Mouse (Mus musculus) lung, embryonic 14.5 days (tissue): ENCODE measurements at regions not wholly inside any gene's neighbourhood (a gene's known extent, or its start where the extent isn't known, plus 50 kb on each side); places are given as distances from the start of the nearest gene placed in this dataset.
A peak's percentile ranks its signal among the peaks of the same experiment; 100 is the strongest.

Source experiments
- ATAC-seq: fragments of 200-750 bp; cut with Nextera tagmentation; 2 replicates; pipeline ENCODE4 v1.8.0; 2017; ENCODE audit warnings: mild to moderate bottlenecking, moderate TSS enrichment, moderate library complexity; ENCODE audit not compliant: insufficient read depth
- DNase-seq: peaks from one replicate; pipeline ENCODE4 v3.0.0-alpha.2; 2015
- H3K27ac ChIP-seq: fragments of 300-500 bp; sonication (generic); 2 replicates; pipeline ENCODE4 v1.5.1; 2014; ENCODE audit warnings: low read depth, mild to moderate bottlenecking, moderate library complexity
- H3K27me3 ChIP-seq: fragments of 300-500 bp; sonication (generic); 2 replicates; pipeline ENCODE4 v1.6.1; 2014; ENCODE audit warnings: low read length, control low read depth; ENCODE audit not compliant: insufficient read depth
- H3K36me3 ChIP-seq: fragments of 300-500 bp; sonication (generic); 2 replicates; pipeline ENCODE4 v1.6.1; 2014; ENCODE audit warnings: control low read depth; ENCODE audit not compliant: insufficient read depth
- H3K4me1 ChIP-seq: fragments of 300-500 bp; sonication (generic); 2 replicates; pipeline ENCODE4 v1.6.1; 2014; ENCODE audit warnings: antibody characterized with exemption, control low read depth; ENCODE audit not compliant: insufficient read depth
- H3K4me2 ChIP-seq: fragments of 300-500 bp; sonication (generic); 2 replicates; pipeline ENCODE4 v1.6.1; 2014; ENCODE audit warnings: mild to moderate bottlenecking
- H3K4me3 ChIP-seq: fragments of 300-500 bp; sonication (generic); 2 replicates; pipeline ENCODE4 v1.5.1; 2014; ENCODE audit warnings: low read depth, low read length
- H3K9ac ChIP-seq: fragments of 300-500 bp; sonication (generic); 2 replicates; pipeline ENCODE4 v1.6.1; 2014
- H3K9me3 ChIP-seq: fragments of 300-500 bp; sonication (generic); 2 replicates; pipeline ENCODE4 v1.6.1; 2016; ENCODE audit warnings: low read depth, low read length, control low read depth
- CTCF ChIP-seq: IDR thresholded peaks from 2 replicates; pipeline ENCODE4 v1.5.1; 2016; ENCODE audit warnings: antibody characterized with exemption, low read depth
- WGBS: fragments of 180-500 bp; shearing (Covaris S2); extraction: QIAGEN DNeasy Blood & Tissue Kit; methylation state at CpG from one replicate; pipeline ENCODE4 v1.1.7; 2014; 5-methylcytosine and 5-hydroxymethylcytosine counted together

GRCm38 (mm10) chr10:125108986-125109385 lies 280.3 kb downstream of the Slc16a7 start:
- H3K4me1 ChIP-seq = no peaks in the 10 kb centered on the region
- H3K27ac ChIP-seq = no peak overlapping the region
- H3K27me3 ChIP-seq = no peaks in the 10 kb centered on the region
- DNase-seq (no peak), ATAC-seq (no peak)
- H3K9ac ChIP-seq = no peak overlapping the region
- no peaks in the 10 kb centered on the region for H3K36me3 ChIP-seq
- H3K4me3 ChIP-seq = no peak overlapping the region
- TF ChIP-seq CTCF = no peak
- H3K4me2 ChIP-seq = no peak overlapping the region
- no peaks in the 10 kb centered on the region for H3K9me3 ChIP-seq
- WGBS = 71% methylated on average over 1 of the region's 1 CpGs

- Histone ChIP-seq H3K36me3 (no peaks in the 10 kb centered on the region), H3K4me2 (no peak overlapping the region), H3K27me3 (no peaks in the 10 kb centered on the region), H3K4me3 (no peak overlapping the region), H3K27ac (no peak overlapping the region), H3K9ac (no peak overlapping the region), H3K4me1 (no peaks in the 10 kb centered on the region), H3K9me3 (no peaks in the 10 kb centered on the region)
- 86% methylated on average over 2 of the region's 2 CpGs for whole genome bisulfite sequencing
- DNase-seq = no peak
- no peak for ATAC-seq
- no peak for TF ChIP-seq CTCF
Observed at GRCm38 (mm10) chr10:125084975-125085374, 304.3 kb downstream of the Slc16a7 start.

GRCm38 (mm10) chr10:125072401-125072800 lies 316.9 kb downstream of the Slc16a7 start:
- ATAC-seq (no peak), DNase-seq (no peak)
- H3K4me2 ChIP-seq = no peak overlapping the region
- H3K9me3 ChIP-seq = no peaks in the 10 kb centered on the region
- H3K36me3 ChIP-seq = no peaks in the 10 kb centered on the region
- no peak overlapping the region for H3K9ac ChIP-seq
- no peak overlapping the region for H3K27ac ChIP-seq
- TF ChIP-seq CTCF = no peak
- no peaks in the 10 kb centered on the region for H3K27me3 ChIP-seq
- H3K4me1 ChIP-seq = no peaks in the 10 kb centered on the region
- 73% methylated on average over 5 of the region's 5 CpGs for WGBS
- H3K4me3 ChIP-seq = no peak overlapping the region

- no peaks in the 10 kb centered on the region for H3K9me3 ChIP-seq
- H3K36me3 ChIP-seq = no peaks in the 10 kb centered on the region
- H3K27ac ChIP-seq = no peak overlapping the region
- no peak overlapping the region for H3K9ac ChIP-seq
- H3K4me3 ChIP-seq = no peak overlapping the region
- ATAC-seq (no peak), DNase-seq (no peak)
- 74% methylated on average over 4 of the region's 4 CpGs for WGBS
- no peaks in the 10 kb centered on the region for H3K4me1 ChIP-seq
- no peaks in the 10 kb centered on the region for H3K27me3 ChIP-seq
- no peak for TF ChIP-seq CTCF
- no peak overlapping the region for H3K4me2 ChIP-seq
Observed at GRCm38 (mm10) chr10:125070246-125070645, 319.0 kb downstream of the Slc16a7 start.

GRCm38 (mm10) chr10:125039290-125039689 lies 350.0 kb downstream of the Slc16a7 start:
- Histone ChIP-seq H3K9ac (no peak overlapping the region), H3K9me3 (no peaks in the 10 kb centered on the region), H3K4me1 (no peaks in the 10 kb centered on the region), H3K4me3 (no peak overlapping the region), H3K4me2 (no peak overlapping the region), H3K27ac (no peak overlapping the region), H3K36me3 (no peaks in the 10 kb centered on the region), H3K27me3 (no peaks in the 10 kb centered on the region)
- WGBS = 51% methylated on average over 3 of the region's 3 CpGs
- no peak for ATAC-seq
- no peak for TF ChIP-seq CTCF
- DNase-seq = no peak

- WGBS = 83% methylated on average over 7 of the region's 7 CpGs
- H3K27ac ChIP-seq = no peak overlapping the region
- DNase-seq (no peak), ATAC-seq (no peak)
- H3K27me3 ChIP-seq = no peaks in the 10 kb centered on the region
- no peaks in the 10 kb centered on the region for H3K36me3 ChIP-seq
- TF ChIP-seq CTCF = no peak
- H3K4me1 ChIP-seq = no peaks in the 10 kb centered on the region
- no peak overlapping the region for H3K4me2 ChIP-seq
- H3K9ac ChIP-seq = no peak overlapping the region
- no peaks in the 10 kb centered on the region for H3K9me3 ChIP-seq
- H3K4me3 ChIP-seq = no peak overlapping the region
Observed at GRCm38 (mm10) chr10:125035631-125036030, 353.6 kb downstream of the Slc16a7 start.

GRCm38 (mm10) chr10:125028347-125028746 lies 360.9 kb downstream of the Slc16a7 start:
- Histone ChIP-seq H3K27ac (no peak overlapping the region), H3K4me1 (no peaks in the 10 kb centered on the region), H3K4me2 (no peak overlapping the region), H3K9ac (no peak overlapping the region), H3K36me3 (no peaks in the 10 kb centered on the region), H3K4me3 (no peak overlapping the region), H3K9me3 (no peaks in the 10 kb centered on the region), H3K27me3 (no peaks in the 10 kb centered on the region)
- ATAC-seq = peak; percentile 93
- WGBS = 52% methylated on average over 5 of the region's 5 CpGs
- no peak for TF ChIP-seq CTCF
- peak; percentile 80 for DNase-seq

GRCm38 (mm10) chr10:125026851-125027250 lies 362.4 kb downstream of the Slc16a7 start:
- WGBS = 51% methylated on average over 2 of the region's 2 CpGs
- H3K4me1 ChIP-seq = no peaks in the 10 kb centered on the region
- DNase-seq (peak; percentile 6), ATAC-seq (no peak)
- no peak overlapping the region for H3K27ac ChIP-seq
- TF ChIP-seq CTCF = no peak
- no peaks in the 10 kb centered on the region for H3K9me3 ChIP-seq
- H3K36me3 ChIP-seq = no peaks in the 10 kb centered on the region
- H3K9ac ChIP-seq = no peak overlapping the region
- H3K4me3 ChIP-seq = no peak overlapping the region
- no peak overlapping the region for H3K4me2 ChIP-seq
- no peaks in the 10 kb centered on the region for H3K27me3 ChIP-seq
